Comparison of ENCODE assay signal across 23 mouse cellular contexts in the genomic region with DNA sequence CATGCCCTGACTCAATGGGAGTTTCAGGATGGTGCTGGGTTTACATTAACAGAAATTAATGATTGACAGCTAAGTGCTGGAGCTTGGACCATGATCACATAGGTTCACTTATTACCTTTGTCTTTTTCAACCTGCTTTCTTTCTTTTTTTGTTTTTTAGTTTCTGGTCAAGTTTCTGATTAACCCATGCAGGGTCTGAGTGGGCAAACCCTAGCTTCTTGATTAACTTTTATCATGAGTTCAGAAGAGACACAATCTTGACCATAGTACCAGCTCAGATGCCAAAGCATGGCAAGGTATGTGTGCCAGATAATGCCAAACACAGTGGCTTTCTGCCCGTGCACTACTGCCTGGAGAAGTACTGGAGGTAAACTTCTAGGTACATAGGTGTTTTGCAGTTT.
A peak's percentile ranks its signal among the peaks of the same experiment; 100 is the strongest.
DNase-seq lines count a peak whose midpoint lies in the region; ATAC-seq and TF ChIP-seq lines count a peak whose summit lies in the region.
"Had no signal": no experiment of that assay in that cellular context is flagged by ENCODE, and none has a peak within 500 bp of the region (broad histone marks: within the 10 kb centered on the region; RNA-seq: fewer than 3 reads in every experiment).

No protein-coding gene starts in this region.

- no peak for TF ChIP-seq EP300 in liver, postnatal 0 days (IDR thresholded peaks at IDR 0.05; ENCODE audit: low read depth)

- H3K4me2 ChIP-seq in liver, postnatal 0 days (ENCODE audit: low read depth, low read length), result no peak overlapping the region
- H3K4me2 ChIP-seq: embryonic facial prominence, embryonic 13.5 days; forebrain, embryonic 15.5 days; heart, embryonic 12.5 days; hindbrain, embryonic 12.5 days had no signal

- no peaks in the 10 kb centered on the region for H3K27me3 ChIP-seq in liver, adult 2 months (ENCODE audit: control insufficient read depth, insufficient read depth, low read length)
- no peaks in the 10 kb centered on the region for H3K27me3 ChIP-seq in kidney, adult 2 months (replicated peaks; ENCODE audit: control insufficient read depth, insufficient read depth, low read length)
- no peaks in the 10 kb centered on the region for H3K27me3 ChIP-seq in liver, postnatal 0 days (ENCODE audit: insufficient read depth, low read length)
- H3K27me3 ChIP-seq: forebrain, embryonic 15.5 days; hindbrain, embryonic 12.5 days; Patski had no signal

- no peaks in the 10 kb centered on the region for H3K9me3 ChIP-seq in liver, postnatal 0 days (ENCODE audit: low read length)
- H3K9me3 ChIP-seq: embryonic facial prominence, embryonic 13.5 days; forebrain, embryonic 15.5 days; heart, embryonic 12.5 days; hindbrain, embryonic 12.5 days had no signal

- H3K4me1 ChIP-seq in liver, adult 2 months (ENCODE audit: control insufficient read depth, insufficient read depth, low read length), result peaks cover 2% of the 10 kb centered on the region; the same call in 1 of the 2 replicates
- H3K4me1 ChIP-seq in kidney, adult 2 months (ENCODE audit: control insufficient read depth, insufficient read depth, low read length), result peaks cover 23% of the 10 kb centered on the region; the same call in 1 of the 2 replicates
- peaks cover 11% of the 10 kb centered on the region for H3K4me1 ChIP-seq in liver, postnatal 0 days (ENCODE audit: insufficient read depth)
- H3K4me1 ChIP-seq: embryonic facial prominence, embryonic 13.5 days; forebrain, embryonic 15.5 days; hindbrain, embryonic 12.5 days had no signal

- H3K9ac ChIP-seq in liver, adult 2 months (ENCODE audit: low read depth, low read length), result no peak overlapping the region
- no peak overlapping the region for H3K9ac ChIP-seq in liver, postnatal 0 days (replicated peaks)
- H3K9ac ChIP-seq: embryonic facial prominence, embryonic 13.5 days; forebrain, embryonic 15.5 days; heart, embryonic 12.5 days; hindbrain, embryonic 12.5 days had no signal

- H3K4me3 ChIP-seq in liver, adult 2 months (ENCODE audit: insufficient read depth, low read depth, low read length), result no peak overlapping the region
- H3K4me3 ChIP-seq in kidney, adult 2 months (ENCODE audit: insufficient read depth, low read depth, low read length), result no peak overlapping the region
- H3K4me3 ChIP-seq in liver, postnatal 0 days (ENCODE audit: low read depth, low read length), result no peak overlapping the region
- H3K4me3 ChIP-seq: embryonic facial prominence, embryonic 13.5 days; forebrain, embryonic 15.5 days; gastrocnemius, adult 2 months; heart, embryonic 12.5 days; hindbrain, embryonic 12.5 days had no signal

- no peaks in the 10 kb centered on the region for H3K36me3 ChIP-seq in liver, adult 2 months (ENCODE audit: control insufficient read depth, insufficient read depth, low read length)
- no peaks in the 10 kb centered on the region for H3K36me3 ChIP-seq in kidney, adult 2 months (ENCODE audit: control insufficient read depth, insufficient read depth, low read length)
- no peaks in the 10 kb centered on the region for H3K36me3 ChIP-seq in liver, postnatal 0 days (replicated peaks; ENCODE audit: insufficient read depth, low read length)
- H3K36me3 ChIP-seq: embryonic facial prominence, embryonic 13.5 days; forebrain, embryonic 15.5 days; heart, embryonic 12.5 days; hindbrain, embryonic 12.5 days had no signal

- no peak for TF ChIP-seq CTCF in liver, adult 2 months (IDR thresholded peaks at IDR 0.05; ENCODE audit: low read depth, low read length)
- TF ChIP-seq CTCF in kidney, adult 2 months (conservative IDR thresholded peaks at IDR 0.05; ENCODE audit: insufficient read depth, insufficient read length, low read depth, low read length), result no peak
- no peak for TF ChIP-seq CTCF in liver, postnatal 0 days (IDR thresholded peaks at IDR 0.05; ENCODE audit: low read depth)

- WGBS in liver, adult 2 months, result 41% methylated on average over 1 of the region's 1 CpGs
- WGBS in kidney, adult 2 months, result 35% methylated on average over 1 of the region's 1 CpGs
- 45% methylated on average over 1 of the region's 1 CpGs for WGBS in liver, postnatal 0 days (ENCODE audit: insufficient replicate concordance)

- DNase-seq in liver, adult 2 months (ENCODE audit: extremely low read depth, low read depth, low spot score), result peak; percentile 36
- DNase-seq in liver, result no peak
- DNase-seq in kidney, adult 2 months, result peak; percentile 91
- peak; percentile 43 for DNase-seq in kidney, postnatal 10 days
- DNase-seq in liver, postnatal 0 days, result no peak
- DNase-seq in frontal cortex, postnatal 25 days (ENCODE audit: low spot score in 2 of 2), result no peak
- no peak for DNase-seq in gastrocnemius, adult 18-20 months (ENCODE audit: low spot score)
- DNase-seq: adrenal gland, postnatal 10 days; cerebellum, adult 9-11 months; gastrocnemius, adult 2 months; heart, postnatal 14 days; layer of hippocampus, adult 9-11 months; lung, adult 18-20 months; lung, postnatal 36 days; right cerebral cortex, postnatal 4 days had no signal

- H3K27ac ChIP-seq in liver, adult 2 months (replicated peaks; ENCODE audit: insufficient read depth, low read depth, low read length), result no peak overlapping the region
- H3K27ac ChIP-seq in kidney, adult 2 months (ENCODE audit: insufficient read depth, low read depth, low read length), result peak overlapping the region; percentile 97
- H3K27ac ChIP-seq in liver, postnatal 0 days (ENCODE audit: low read depth), result no peak overlapping the region
- H3K27ac ChIP-seq: embryonic facial prominence, embryonic 13.5 days; forebrain, embryonic 15.5 days; gastrocnemius, adult 2 months; hindbrain, embryonic 12.5 days had no signal

- no peaks in the 10 kb centered on the region for H3K79me2 ChIP-seq in liver, adult 2 months (ENCODE audit: control insufficient read depth, insufficient read depth, low read length)

- ATAC-seq in liver, postnatal 0 days, result peak; percentile 80
- ATAC-seq in inflammation-experienced regulatory T-cells, adult 6 months, result no peak
- ATAC-seq: activated CD4-positive, CD25-positive, alpha-beta regulatory T cell, adult 4 months; CD4-positive, CD25-positive, alpha-beta regulatory T cell, adult 4 months; forebrain, embryonic 15.5 days; Patski had no signal

- TF ChIP-seq POLR2A in liver, adult 2 months (IDR thresholded peaks at IDR 0.05; ENCODE audit: extremely low read depth, insufficient read depth, low read length), result no peak
- no peak for TF ChIP-seq POLR2A in kidney, adult 2 months (IDR thresholded peaks at IDR 0.05; ENCODE audit: low read depth, low read length)

Comparison
In these comparisons a context has a peak if more than half of its experiments do, and no peak if none do; other contexts are left out.
1. DNase-seq: peak in liver, adult 2 months (single experiment), kidney, adult 2 months (single experiment) and kidney, postnatal 10 days (single experiment); none in liver (single experiment), liver, postnatal 0 days (single experiment), frontal cortex, postnatal 25 days (0 of 2) and gastrocnemius, adult 18-20 months (single experiment).